Mouse (Mus musculus): Measurements from ENCODE around the gene Fgf6. TPM values are rescaled to one million over a fixed set of nuclear protein-coding genes. Genes with fewer than 3 reads are reported as not detected.
A peak's percentile ranks its signal among the peaks of the same experiment; 100 is the strongest.

Gene Fgf6
- not detected for polyA plus RNA-seq (2017; shearing (Covaris generic))

GRCm38 (mm10) chr6:127014906-127015770, at the start of gene Fgf6:
Gene Fgf6 (plus strand): TSS chr6:127015586.
- ATAC-seq = no peak

GRCm38 (mm10) chr6:126966241-126967026, 49.0 kb upstream of the Fgf6 start:
- ATAC-seq = no peak

GRCm38 (mm10) chr6:126981539-126982234, 33.7 kb upstream of the Fgf6 start:
- ATAC-seq = no peak

- ATAC-seq = no peak
Measured at GRCm38 (mm10) chr6:126993676-126994075, 21.7 kb upstream of the Fgf6 start.

- ATAC-seq = peak; percentile 25
Measured at GRCm38 (mm10) chr6:126995494-126995893, 19.9 kb upstream of the Fgf6 start.

GRCm38 (mm10) chr6:126996399-126996798, 19.0 kb upstream of the Fgf6 start:
- no peak for ATAC-seq

- no peak for ATAC-seq
Measured at GRCm38 (mm10) chr6:127005646-127006045, 9.7 kb upstream of the Fgf6 start.

GRCm38 (mm10) chr6:127006551-127006950, 8.8 kb upstream of the Fgf6 start:
- no peak for ATAC-seq

GRCm38 (mm10) chr6:127010021-127010420, 5.4 kb upstream of the Fgf6 start:
- ATAC-seq = no peak

- no peak for ATAC-seq
Measured at GRCm38 (mm10) chr6:127011947-127012535, 3.3 kb upstream of the Fgf6 start.

GRCm38 (mm10) chr6:127019254-127019653, 3.9 kb downstream of the Fgf6 start:
- ATAC-seq = no peak

GRCm38 (mm10) chr6:127020431-127020830, 5.0 kb downstream of the Fgf6 start:
- ATAC-seq = no peak

GRCm38 (mm10) chr6:127024836-127025235, 9.4 kb downstream of the Fgf6 start:
- ATAC-seq = no peak

GRCm38 (mm10) chr6:127034760-127035159, 19.4 kb downstream of the Fgf6 start:
- ATAC-seq = peak; percentile 32

GRCm38 (mm10) chr6:127044909-127045308, 29.5 kb downstream of the Fgf6 start:
- no peak for ATAC-seq

GRCm38 (mm10) chr6:127050847-127051246, 35.5 kb downstream of the Fgf6 start:
- no peak for ATAC-seq

GRCm38 (mm10) chr6:127056990-127057588, 41.7 kb downstream of the Fgf6 start:
- no peak for ATAC-seq

GRCm38 (mm10) chr6:127059975-127060374, 44.6 kb downstream of the Fgf6 start:
- ATAC-seq = no peak

- ATAC-seq = no peak
Measured at GRCm38 (mm10) chr6:127063915-127064314, 48.5 kb downstream of the Fgf6 start.

- ATAC-seq = no peak
Measured at GRCm38 (mm10) chr6:127064815-127065214, 49.4 kb downstream of the Fgf6 start.

GRCm38 (mm10) chr6:127072817-127073216, 57.4 kb downstream of the Fgf6 start, which contains the start of gene Fgf23:
Gene Fgf23 (plus strand): TSS chr6:127072902.
- ATAC-seq = no peak

Data from inflammation-experienced regulatory T-cells, adult 6 months (primary cell).